Mouse (Mus musculus) fibroblast of lung, adult 2 months (primary cell): ENCODE data around the gene Hoxc11.

ENCODE experiments used
- DNase-seq: peaks from one replicate; pipeline ENCODE4 v3.0.0-alpha.2; 2011; ENCODE audit warnings: low read depth

The Hoxc11 gene

DNA sequence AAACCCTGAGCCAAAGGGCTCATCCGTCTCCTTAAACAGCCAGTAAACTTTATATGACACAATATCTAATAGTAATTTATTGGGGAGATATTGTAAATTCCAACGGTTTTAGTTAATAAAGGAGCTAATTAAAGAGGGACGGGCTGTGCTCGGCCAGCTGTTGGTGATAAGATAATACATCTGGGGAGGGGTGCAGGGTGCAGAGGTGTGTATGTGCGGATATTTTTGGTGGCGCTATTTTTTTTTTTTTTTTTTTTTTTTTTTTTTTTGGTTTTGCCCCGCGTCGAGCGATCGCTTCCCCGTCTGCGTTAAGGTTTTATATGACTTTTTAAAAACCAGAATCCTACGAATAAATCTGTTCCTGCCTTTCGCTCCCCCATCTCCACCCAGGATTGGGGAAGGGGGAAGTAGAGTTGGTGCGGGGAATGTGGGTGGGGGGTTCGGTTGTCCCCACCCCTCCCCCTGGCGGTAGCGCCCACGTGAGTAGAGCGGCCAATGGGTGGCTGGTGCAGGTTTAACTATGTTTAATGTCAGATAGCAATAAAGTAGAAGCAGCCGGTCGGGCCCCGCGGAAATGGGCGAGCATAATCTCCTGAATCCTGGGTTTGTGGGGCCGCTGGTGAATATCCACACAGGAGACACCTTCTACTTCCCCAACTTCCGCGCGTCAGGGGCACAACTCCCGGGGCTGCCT is 17.8 kb upstream of the Hoxc11 start, which contains the start of gene Hoxc12:
Gene Hoxc12 (plus strand): TSS at position 479 of the 694 bp plus-strand sequence.
- no peak for DNase-seq

DNA sequence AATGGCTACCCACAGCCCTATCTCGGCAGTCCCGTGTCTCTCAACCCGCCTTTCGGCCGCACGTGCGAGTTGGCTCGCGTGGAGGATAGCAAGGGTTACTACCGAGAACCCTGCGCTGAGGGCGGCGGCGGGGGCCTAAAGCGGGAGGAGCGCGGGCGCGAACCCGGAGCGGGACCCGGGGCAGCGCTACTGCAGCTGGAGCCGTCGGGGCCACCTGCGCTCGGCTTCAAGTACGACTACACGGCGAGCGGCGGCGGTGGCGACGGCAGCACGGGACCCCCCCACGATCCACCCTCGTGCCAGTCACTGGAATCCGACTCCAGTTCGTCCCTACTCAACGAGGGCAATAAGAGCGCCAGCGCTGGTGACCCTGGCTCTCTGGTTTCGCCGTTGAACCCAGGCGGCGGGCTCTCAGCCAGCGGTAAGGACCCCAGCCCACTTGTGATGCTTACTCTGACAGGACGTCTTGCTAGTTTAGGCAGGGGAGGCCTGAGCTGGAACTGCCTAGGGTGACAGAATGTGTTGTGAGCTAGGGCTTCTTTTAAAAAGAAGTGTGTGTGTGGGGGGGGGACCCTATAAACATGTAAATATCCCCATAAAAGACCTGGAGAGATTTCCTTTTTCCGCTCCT is 17.1 kb upstream of the Hoxc11 start:
- DNase-seq = no peak

DNA sequence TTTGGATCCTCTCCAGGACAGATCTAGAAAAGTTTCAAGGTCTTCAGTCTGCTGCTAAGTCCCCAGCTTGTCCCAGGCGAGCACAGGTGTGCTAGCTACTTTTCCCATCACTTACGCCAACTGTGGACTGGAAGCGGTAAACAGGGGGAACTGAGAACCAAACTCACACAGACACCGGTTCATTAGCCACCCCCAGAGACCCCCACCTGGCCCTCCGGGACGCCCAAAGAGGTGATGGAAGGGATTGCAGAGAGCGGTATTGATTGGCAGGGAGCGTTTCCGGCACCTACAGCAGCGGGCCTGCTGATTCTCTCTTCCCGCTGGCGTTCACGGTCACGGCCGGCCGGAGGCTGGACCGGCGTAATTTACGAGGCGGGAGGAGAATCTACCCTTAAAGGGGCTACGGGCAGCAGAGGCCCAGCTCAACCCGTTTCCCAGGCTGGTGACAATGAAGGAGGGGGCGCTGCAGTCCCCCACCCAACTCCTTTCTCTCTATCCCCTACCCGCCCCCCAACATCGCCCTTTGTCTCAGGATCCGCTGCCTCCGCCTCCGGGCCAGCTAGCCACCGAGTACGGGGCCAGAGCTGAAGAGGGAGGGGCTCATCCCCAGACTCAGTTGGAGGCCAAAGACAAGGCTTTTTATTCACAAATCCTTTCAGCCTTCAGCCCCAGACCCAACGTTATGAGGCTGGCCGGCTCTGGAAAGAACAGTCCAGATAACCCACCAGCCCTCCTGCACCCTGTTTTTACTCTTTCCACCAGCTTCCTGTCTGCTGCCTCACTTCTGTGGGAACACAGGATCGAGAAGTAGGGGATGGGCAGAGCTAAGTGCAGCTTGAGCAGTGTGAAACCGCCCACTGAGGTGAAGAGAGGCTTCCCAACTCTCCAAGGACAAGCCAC is 14.7 kb upstream of the Hoxc11 start:
- no peak for DNase-seq

GRCm38 (mm10) chr15:102942739-102943467 is 11.3 kb upstream of the Hoxc11 start:
- DNase-seq = no peak

- DNase-seq = no peak
Observed at GRCm38 (mm10) chr15:102943468-102943813, 10.8 kb upstream of the Hoxc11 start.

GRCm38 (mm10) chr15:102945185-102946077 is 8.8 kb upstream of the Hoxc11 start:
- DNase-seq = no peak

DNA sequence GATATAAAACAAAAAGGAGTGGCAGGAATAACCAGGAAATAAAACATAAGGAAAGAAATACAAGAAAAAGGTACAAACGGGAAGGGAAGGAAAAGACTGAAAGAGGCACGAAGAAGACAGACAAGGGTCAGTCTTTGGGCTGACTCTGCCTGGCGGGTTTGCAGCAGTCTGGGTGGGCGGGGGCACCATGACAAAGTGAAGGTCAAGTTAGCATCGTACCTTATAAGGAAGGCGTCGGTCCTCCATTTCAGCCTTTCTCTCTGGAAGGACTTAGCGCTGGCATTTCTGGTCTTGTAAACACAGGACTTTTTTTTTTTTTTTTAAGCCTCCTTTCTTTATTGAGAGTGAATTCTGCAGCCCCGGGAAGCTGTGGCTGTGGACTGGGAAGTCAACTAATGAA is 7.0 kb upstream of the Hoxc11 start:
- DNase-seq = no peak

DNA sequence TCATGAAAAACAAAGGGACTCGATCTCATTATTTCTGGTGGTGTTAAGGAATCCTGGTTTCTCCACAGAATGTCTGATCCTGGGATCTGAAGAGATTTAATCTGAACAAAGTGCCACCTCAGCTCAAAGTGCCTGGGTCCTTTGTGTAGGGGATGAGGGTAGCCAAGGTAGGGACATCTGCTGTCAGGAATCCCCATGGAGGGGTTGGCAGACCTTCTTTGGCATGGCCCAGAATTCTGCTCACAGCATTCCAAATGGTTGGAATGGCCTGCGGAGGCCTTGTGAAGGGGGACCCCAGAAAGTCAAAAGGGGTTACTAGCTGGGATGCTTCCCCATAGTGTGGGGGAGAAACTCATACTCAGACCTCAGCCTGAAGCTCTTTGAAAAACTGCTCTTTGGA is 5.4 kb upstream of the Hoxc11 start:
- DNase-seq = no peak

GRCm38 (mm10) chr15:102949696-102950095 is 4.5 kb upstream of the Hoxc11 start:
- no peak for DNase-seq

DNA sequence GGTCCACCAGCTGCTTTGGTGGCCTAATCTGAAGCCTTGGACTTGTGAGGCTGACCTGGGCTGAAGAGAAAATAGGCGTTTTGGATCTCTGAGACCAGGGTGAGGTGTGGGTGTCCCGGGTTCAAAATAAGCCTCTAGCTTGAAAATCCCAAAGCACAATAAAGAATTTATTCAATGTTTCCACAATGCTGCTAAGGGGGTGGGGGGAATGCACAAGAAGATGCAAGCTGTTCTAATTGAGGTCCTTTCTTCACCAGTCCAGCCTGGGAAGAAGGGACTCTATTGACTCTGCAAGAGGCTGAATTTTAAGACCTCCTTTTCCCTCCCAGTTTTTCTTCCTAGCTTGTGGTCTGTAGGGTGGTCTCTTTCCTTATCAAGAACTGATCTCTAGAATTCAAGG is 3.4 kb upstream of the Hoxc11 start:
- no peak for DNase-seq

- DNase-seq = no peak
Observed at GRCm38 (mm10) chr15:102953561-102953960, 666 bp upstream of the Hoxc11 start.

GRCm38 (mm10) chr15:102955007-102955382 is 768 bp downstream of the Hoxc11 start:
- DNase-seq = no peak

GRCm38 (mm10) chr15:102955833-102956640 is 1.8 kb downstream of the Hoxc11 start:
- no peak for DNase-seq

DNA sequence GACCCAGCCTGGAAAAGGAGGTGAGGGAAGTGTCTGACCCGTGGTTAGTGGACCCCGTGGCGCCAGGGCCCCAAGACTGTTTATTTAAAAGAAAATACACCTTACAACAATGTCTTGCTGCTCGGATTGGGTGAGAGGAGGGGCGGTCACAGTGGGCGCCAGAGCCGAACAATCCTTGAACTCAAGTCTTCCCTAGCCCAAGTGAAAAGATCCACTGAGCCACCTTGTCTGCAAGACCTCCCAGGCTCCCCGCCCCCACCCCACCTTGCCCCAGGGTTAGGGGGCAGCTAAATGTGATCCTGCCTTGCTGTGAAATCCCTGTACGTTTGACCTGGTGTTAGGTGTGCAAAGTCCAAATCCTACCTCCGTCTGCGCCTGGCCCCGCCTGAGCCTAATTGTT is 2.7 kb downstream of the Hoxc11 start:
- DNase-seq = no peak

DNA sequence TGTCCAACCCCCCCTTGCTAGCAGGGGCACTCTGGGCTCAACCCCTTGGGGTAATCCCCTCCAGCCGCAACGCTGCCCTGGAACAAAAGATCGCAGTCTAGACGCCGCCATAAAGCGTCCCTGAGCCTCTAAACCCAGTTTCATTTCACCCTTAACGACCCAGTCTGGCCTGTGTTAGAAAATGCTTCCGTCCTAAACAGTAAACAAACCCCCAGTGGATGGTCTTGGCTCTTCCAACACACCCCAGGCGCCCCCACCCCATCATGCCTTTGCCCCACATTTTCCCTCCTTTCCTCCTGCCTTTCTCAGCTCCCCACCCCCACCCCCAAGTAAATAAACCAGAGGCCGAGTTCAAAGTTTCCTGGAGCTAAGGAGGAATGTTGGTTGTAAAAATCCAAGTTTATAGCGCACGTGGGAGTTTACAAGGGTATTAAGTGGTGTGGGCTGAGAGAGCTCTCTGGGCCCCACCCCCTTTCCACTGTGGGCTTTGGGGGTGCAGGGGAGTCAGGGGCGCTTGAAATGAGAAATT is 5.5 kb downstream of the Hoxc11 start:
- no peak for DNase-seq

DNA sequence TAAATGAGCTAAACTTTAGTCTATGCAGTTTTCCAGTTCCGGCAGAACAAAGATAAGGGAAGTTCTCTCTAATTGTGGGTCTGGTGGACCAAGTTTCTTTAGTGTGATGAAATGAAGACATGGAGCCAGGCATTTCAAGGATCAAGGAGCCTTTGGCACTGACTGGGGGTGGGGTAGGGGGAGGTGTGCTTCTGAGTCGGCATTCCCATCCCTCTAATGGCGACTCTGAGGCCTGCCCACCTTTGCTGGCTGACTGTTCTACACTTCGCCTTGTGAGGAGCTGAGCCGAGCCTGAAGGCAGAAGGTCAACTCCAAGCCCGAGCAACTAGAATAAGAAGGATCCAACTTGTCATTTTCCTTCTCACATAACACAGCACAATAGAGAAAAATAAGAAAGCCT is 7.5 kb downstream of the Hoxc11 start:
- DNase-seq = no peak

GRCm38 (mm10) chr15:102962492-102962891 is 8.3 kb downstream of the Hoxc11 start:
- DNase-seq = no peak

DNA sequence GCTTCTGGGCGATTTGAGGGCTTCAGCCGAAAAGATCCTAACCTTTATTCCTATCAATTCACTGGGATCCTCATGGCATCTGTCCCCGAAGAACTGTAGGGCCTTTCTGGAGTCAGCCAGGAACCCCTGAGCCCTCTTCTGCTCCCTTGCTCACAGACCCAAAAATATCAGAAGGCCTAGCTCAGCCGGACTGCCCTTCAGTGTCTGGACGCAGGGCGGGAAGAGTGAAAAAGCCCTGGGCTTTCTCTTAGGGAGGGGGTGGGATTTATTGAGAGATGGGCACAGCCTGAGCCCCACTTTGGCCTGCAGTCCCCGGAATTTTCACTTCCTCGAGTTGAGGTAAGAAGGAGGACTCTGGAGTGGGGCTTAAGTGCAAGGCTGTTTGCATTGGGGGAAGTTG is 9.0 kb downstream of the Hoxc11 start:
- DNase-seq = no peak

GRCm38 (mm10) chr15:102963671-102964640 is 9.7 kb downstream of the Hoxc11 start:
- no peak for DNase-seq
